Mouse (Mus musculus): ENCODE measurements around the gene Nnmt.

Gene Nnmt

DNA sequence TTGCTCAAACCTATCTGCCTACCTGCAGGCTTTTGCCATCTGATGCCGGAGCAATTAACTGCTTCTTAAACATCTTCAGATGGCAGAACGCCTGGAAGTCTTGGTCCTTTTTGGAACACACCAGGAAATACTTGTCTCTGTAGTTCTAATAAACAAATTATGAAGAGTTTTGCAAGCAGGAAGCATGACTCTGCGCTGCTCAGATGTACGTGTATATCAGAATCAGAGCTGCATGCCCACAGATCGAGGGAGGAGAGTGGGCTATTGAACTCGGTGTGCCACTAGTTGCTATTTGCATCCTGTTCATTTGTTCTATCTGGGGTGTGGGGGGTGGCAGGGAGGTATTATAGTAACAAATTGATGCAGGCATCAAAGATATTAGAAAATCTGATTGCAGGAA is 28.2 kb upstream of the Nnmt start:
- DNase-seq, result no peak

DNA sequence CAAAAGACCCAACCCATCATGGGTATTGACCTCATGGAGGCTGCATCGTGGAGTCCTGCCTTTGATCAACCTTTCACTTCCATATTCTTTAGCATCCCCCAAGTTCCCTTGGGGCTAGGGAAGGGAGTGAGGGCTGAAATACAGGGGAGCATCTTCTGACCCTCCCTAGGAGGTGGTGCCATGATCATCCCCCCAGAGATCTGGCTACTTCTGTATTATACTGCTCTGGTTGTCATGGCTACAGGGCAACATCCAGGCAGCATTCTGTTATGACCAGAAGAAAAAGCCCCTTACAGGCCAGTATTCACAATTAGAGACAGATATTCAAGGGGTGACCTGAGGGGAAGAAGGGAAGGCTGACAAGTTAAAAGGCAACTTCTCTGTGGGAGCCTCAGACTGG is 14.3 kb upstream of the Nnmt start:
- DNase-seq, result no peak

DNA sequence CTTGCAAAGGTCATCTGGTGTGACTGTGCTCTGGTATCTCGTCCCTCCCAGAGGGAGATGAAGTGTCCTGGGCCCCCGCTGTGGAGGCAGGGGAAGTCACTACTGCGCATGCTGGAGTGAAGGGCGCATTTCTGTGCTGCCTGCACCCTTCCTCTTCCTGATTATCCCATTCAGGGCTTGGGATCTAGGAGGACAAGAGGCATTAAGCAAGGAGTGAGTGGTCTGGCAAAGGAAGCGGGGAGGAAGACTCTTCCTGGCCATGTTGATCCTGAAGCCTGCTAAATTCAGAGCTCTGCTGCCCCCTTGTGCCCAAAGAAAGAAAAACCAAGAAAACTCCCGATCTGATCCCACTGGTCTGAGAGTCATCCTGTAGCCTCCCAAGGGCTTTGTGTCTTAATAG is 13.6 kb upstream of the Nnmt start:
- DNase-seq, result peak; percentile 84

DNA sequence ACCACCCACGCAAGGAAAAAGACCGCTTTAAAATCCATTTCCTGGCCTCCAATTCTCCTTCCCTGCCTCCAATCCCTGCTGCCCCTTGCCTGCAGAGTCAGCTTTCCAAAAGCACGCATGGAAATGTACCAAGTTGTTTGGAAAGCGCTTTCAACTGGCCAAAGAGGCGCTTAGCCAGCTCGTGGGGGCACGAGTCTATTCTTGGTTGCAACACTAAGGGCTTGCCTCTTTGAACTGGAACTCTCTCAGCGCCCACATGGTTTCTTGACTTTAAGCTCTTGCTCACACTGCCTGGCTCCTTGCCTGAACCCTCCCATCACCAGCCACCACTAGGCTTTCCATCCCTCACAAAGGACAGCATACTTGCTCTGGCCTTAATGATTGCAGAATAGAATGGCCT is 13.2 kb upstream of the Nnmt start:
- peak; percentile 86 for DNase-seq

DNA sequence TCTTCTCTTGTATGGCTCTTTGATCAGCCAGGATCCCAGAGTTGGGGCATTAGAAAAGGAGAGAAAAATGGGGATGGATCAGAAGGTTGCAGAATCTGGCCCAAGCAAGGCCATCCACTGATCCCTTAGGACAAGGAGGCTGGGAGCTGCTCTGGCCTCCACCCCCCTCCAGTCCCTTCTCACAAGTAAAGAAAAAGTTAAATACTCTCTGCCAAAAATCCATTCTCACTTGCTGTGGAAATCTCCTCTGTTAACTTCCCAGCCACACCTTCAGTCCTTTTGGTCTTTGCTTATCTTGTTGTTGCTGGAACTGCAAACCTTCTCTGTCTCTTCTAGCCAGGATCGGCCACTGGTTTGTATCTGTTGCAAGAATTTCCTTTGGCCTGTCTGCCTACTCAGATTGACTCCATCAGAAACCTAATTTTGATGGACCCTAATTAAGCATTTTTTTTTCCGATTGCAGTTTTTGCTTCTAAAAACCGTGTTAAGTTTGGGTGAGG is 12.6 kb upstream of the Nnmt start:
- DNase-seq, result no peak

DNA sequence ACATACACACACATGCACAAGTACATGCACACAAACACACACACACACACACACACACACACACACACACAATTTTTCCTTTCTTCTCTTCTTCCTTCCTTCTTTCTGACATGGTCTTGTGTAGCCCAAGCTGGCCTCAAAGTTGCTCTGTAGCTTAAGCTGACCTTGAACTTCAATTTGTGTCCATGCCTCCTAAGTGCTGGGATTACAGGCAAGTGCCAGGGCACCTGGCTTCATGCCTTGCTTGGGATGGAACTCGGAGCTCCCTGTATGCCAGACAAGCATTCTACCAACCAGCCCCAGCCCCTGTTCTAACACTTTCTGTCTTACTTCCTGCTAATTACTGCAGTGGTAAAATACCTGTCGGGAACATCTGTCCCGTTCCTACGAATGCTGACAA is 8.3 kb upstream of the Nnmt start:
- no peak for DNase-seq

DNA sequence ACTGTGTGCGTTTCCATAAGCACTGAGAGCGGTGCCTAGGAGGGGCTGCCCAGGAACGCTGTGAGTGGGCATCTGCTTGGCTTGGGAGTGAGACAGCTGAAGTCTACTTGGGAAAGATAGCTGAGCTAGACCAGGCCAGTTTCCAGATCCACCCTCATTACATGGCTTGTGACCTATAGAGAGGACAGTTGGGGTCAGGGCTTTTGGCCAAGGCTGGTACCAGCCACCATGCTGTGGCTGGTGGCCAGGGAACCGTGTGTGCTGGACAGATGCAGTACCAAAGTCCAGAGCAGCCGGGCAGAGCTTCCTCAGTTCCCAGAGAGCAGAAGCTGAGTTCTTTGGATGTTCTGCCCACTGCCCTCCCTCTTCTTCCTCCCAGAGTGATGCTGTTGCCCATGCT is 7.6 kb upstream of the Nnmt start:
- DNase-seq, result no peak

DNA sequence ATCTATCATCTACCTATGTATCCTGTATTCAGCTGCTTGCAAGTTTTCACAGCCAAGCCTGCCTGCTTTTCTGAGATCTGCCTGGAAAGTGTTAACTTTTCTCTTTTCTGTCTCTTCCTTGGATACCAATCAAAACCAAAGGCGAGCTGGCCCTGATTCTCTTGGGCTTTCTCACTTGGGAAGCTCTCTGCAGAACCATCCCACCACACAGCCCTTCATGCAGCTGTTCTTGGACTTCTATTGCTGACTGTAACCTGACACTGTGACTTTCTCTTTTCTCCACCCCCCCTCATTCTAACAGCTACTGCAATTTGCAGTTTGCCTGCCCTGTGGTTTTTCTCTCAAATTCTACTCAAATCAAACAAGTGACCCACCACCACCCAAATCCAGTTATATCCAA is 6.1 kb upstream of the Nnmt start:
- no peak for DNase-seq

DNA sequence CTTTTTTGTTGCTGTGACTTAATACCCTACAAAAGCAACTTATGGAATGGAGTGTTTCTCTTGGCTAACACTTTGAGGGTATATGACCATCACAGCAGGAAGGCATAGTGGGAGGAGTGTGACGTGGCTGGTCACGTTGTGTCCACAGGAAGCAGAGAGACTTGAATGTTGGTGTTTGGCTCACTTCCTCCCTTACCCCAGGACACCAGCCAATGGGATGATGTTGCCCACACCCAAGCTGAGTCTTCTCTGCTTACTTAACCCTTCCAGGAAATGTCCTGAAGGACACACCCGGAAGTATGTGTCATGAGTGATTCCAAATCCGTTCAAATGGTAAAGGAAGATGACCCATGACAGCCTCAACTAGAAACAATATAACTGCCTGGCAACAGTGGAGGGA is 4.8 kb upstream of the Nnmt start:
- DNase-seq, result no peak

DNA sequence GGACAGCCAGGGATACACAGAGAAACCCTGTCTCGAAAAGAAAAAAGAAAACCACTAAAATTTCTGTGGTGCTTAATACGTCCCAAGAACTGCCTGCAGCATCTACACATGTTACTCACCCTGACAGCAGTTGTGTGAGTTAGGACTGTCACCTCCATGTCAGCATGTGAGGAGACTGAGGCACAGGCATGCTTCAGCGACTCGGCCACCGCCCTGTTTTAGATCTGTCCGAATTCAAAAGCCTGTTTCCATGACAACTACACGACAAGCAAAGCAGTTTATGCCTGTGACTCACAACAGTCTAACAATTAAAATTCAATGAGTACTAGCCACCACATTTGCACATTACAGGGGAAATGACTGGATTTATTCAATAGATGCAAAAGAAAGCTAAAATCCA is 2.5 kb upstream of the Nnmt start:
- no peak for DNase-seq

DNA sequence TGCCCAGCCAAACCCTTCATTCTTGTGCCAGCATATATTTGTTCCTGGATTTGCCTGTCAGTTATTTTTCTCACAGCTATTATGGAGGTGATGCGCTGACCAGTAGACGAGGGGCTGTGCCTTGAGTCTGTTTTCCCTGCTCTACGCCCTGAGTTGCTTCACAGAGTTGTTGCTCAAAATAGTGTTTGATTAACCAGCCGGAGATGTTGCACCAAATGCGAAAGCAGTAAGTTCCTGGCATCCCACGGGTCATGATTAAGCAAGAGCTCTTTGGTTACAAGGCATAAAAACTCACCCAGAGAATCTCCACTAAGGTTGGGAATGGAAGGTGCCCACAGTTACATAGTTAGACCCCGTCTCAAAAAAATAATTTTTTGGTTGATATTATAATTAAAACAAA is 1.2 kb upstream of the Nnmt start:
- peak; percentile 74 for DNase-seq

DNA sequence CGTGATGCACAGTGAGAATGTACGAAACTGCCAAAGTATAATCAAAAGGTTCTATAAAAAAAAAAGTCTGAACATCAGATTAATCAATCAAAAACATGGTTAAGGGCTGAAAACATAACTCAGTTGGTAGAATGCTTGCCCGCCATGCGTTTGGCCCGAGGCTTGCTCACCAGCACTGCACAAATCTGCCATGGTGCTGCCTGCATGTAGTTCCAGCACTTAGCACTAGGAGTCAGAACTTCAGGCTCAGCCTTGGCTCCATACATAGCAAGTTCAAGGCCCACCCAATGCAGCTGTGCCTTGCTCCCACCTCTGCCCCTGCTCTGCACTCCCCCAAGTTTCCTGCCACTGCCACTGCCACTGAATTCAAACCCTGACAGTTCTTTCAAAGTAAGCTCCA is 744 bp upstream of the Nnmt start:
- DNase-seq, result peak; percentile 6

DNA sequence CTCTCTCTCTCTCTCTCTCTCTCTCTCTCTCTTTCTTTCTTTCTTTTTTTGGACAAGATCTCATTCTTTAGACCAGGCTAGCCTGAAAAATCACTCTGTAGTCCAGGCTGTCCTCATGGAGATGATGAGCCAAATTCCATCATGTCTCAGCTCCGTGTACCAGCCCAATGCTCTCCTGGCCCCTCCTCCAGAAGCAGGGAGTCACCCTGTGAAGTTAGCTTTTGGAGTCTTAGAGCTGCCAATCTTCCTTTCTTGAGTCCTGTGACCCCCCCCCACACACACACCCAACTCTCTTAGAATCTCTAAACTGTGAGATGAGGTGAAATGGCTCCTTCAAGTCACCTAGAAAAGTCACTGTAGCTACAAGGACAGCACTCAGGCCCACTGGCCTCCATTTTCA is 727 bp downstream of the Nnmt start:
- DNase-seq, result no peak

DNA sequence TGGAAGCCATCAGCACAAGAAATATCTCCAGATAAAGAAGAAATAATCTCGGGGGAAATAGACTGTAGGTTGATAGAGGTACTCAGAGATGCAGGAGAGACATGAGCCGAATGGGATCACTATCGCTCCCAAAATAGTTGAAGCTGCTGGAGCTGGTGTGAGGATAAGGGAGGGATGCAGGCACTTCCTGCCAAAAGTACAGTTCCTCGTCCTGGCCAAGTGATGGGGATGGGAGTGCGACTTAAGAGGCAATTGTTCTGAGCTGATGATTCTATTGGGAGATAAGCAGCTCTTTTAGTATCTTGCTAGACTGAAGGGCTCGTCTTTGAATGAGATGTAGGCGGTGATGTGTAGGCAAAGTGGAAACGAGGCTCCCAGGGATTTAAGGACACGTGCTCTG is 4.1 kb downstream of the Nnmt start:
- DNase-seq, result no peak

DNA sequence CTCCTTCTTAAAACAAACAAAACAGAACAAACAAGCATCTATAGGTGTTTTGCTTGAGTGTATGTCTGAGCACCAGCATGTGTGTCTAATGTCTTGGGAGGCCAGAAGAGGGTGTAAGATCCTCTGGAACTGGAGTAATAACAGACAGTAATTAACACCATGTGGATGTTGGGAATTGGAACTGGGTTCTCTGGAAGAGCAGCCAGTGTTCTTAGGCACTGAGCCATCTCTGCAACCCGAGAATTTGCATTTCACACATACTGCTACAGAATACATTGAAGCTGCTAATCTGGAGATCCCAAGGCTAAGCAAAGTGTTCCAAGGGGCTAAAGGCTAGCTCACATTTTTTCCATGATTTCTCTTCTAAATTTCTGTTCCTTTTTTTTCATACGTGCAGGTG is 4.9 kb downstream of the Nnmt start:
- DNase-seq, result no peak

DNA sequence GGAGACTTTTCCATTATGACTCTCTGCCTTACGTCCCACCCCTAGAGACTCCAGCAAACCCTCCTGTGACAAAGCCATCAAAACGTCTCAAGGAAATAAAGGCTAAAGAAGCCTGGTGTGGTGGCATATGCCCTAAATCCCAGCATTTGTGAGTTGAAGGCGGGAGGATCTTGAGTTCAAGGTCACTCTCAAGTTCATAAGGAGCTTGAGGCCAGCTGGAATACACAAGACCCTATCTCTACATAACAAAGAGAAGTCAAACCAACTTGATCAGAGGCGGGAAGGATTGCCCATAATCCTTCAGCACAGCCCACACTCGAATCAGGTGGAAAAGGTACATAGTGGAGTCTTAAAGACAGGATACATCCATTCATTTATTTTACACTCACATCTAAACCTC is 7.5 kb downstream of the Nnmt start:
- DNase-seq, result no peak

DNA sequence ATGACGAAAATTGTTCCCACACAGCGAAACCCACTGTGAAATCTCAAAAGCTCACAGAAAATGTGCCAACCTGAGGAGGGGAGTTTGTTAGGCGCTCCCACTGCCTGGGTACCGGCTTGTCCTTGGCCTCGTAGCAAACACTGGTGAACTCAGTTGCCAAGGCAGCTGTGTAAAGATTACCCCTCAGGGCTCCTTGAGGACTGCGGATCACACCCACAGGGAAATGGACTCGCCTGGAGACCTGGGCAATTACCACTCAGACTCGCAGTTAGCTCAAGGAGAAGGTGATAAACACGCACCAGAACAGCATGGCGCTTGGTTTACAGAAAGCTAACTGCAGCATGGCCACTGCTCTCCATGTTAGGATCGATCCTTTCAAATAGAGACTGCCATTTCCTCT is 8.0 kb downstream of the Nnmt start:
- DNase-seq, result no peak

DNA sequence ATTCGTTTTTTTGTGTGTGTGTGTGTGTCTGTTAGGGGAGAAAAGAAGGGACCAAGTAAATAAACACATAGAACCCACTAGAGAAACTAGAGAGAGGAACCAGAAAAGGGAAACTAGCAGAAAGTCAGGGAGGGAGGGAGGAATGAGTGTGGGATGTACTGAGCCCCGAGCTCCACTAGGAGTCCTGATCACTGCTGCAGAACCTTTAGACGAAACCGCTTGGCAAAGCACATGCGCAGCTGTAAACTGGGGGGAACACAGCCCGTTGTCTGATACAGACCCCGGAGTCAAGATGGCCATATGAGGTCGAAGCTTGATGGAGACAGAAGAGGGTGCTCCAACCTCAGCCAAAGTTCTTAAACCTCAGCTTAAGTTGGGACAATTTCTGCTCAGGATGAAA is 11.0 kb downstream of the Nnmt start:
- no peak for DNase-seq

DNA sequence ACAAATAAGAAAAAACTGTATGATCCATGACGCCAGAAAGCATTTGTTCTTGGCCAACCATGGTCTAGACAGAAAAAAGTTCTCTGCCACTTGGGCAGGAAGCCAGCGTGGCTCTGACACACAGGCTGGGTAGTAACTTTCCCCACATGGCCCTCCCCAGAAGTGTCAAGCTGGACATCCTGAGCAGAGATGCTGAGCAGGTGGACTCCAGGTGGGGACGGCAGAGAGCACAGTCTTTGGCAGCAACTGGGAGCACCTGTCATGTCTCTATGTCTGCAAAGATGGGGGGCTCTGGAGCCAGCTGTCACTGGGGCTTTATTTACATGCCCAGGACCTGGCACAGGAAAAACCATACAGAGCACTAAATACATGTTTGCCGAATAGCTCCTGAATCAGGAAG is 14.3 kb downstream of the Nnmt start:
- no peak for DNase-seq

DNA sequence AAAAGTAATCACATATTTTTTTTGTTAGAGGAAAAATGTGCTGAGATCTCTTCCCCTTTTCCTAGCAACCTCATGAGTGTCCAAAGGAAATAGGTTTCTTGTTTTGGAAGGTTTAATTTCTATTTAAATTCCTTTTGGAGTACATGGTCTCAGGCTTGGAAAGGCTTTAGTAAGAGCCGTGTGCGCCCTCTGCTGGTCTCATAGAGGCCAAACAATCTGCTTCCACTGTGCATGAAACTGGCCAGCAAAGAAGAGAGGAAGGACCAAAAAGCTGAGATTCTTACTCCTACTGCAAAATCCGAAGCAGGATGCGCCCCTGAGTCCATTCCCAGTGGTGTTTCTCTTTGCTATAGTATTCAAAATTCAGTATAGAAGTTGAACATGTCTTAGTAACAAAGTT is 18.6 kb downstream of the Nnmt start:
- peak; percentile 81 for DNase-seq

DNA sequence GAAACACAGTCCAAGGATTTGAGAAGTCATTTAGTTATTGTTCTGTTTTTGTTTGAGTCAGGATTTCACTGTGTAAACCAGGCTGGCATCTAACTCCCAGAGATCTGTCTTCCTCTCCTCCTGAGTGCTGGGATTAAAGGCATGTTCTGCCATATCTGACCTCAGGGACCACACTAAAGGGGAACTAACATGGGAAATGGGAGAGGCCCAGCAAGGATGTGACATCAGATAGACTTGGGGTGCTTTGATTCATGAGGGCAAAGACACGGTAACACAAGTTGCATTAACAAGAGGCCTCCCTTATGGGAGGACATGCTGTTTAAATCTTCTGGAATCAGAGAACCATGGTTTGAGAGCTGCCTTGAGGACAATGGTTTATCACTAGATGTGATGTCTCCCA is 24.1 kb downstream of the Nnmt start:
- DNase-seq, result no peak

DNA sequence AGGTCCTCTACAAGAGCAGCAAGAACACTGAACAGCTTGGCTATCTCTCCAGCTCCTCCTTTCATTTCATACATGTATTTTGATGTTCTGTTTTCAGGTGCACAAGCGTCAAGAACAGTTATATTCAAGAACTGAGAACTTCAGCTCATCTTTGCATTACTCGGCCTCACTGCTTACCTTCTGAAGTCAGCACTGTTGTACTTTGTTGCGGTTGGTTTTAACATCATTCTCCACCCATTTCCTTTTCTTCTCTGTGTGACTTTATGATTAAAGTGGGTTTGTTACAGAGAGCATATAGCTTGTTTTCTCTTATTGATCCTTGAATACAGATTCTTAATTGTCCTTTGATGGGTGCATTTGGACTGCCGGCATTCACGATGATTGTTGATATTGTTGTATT is 42.6 kb downstream of the Nnmt start:
- no peak for DNase-seq

DNA sequence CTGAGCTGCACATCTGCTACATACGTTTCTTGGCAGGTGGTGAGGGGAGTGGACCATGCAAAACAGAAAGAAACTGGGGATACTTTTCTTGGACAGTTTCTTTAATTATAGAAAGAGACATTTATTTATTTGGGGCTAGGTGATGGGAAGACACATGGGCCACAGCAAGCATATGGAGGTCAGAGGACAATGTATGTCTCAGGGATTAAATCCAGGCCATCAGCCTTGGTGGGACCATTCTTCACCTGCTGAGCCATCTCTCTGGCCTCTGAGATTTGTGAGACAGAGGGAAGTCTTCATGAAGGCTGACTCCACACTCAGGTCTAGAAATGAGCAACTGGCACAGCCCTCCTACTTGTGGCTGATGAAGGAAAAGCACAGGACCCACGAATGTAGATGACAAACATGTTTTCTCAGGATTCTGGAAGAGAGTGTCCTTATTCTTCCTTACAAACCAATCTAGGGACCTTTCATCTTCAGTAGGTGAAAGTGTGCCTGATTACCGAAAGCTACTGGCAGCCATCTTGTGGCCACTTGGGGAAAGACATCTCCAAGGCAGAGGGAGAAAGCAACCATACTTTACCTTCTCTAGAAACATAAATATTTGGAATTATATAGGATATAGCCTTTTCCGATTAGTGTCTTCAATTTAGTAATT is 45.3 kb downstream of the Nnmt start:
- peak; percentile 71 for DNase-seq

DNA sequence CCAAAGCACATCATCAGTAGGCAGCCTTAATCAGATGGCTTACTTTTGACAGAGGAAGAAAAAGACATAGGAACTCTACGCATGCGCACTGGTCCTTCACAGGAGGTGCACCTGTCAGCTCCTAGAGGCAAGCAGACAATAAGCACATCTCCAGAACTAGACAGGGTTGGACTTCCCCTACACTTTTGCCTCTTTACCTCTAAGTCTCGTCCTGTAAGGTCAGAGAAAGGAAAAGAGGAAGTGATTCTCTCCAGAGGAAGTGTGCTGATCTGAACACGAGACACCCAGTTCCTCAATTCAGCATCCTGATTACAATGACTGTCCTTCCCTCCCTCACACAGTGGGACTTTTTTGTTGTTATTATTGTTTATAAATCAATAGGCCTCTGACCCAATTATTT is 46.3 kb downstream of the Nnmt start:
- DNase-seq, result peak; percentile 68

DNA sequence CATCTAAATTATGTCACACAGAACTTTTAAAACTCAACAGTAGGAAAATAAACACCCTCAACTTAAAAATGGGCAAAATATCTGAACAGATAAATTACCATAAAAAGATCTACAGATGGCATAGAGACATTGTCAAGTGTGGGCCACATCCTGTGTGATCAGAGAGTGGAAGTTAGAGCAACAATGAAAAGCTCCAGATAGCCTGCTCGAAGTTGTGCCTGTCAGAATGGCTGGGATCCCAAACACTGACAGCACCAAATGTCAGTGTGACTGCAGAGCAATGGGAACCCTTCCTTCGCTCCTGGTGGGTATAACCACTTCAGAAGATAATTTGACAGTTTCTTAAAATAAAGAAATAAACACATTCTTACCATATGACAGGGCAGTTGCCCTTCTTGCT is 55.9 kb downstream of the Nnmt start:
- DNase-seq, result no peak

DNA sequence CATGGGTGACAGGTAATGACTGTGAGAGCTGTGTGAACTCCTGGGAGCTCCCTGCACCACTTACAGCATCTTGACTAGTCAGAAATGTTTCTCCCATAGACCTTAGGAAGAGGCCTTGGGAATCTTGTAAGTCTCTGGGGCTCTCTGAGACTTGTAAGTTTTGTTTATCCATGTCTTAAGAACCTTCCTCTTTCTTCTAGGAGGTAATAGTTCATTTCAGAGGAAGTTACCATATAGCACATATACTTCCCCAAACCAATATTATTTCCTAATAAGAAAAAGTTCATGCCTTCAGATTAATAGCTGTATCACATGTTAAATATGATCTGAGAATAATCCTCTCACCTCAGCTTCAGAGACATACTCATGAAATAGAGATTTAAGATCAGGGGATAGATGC is 57.7 kb downstream of the Nnmt start:
- DNase-seq, result no peak

Data from lung, postnatal 36 days (tissue).